8 mouse cellular contexts compared by ENCODE assay signal in genomic region chr5:36483203-36484101, GRCm38 (mm10). TPM values are rescaled to one million over a fixed set of nuclear protein-coding genes. Genes with fewer than 3 reads are reported as not detected.
A peak's percentile ranks its signal among the peaks of the same experiment; 100 is the strongest.
DNase-seq lines count a peak whose midpoint lies in the region; ATAC-seq and TF ChIP-seq lines count a peak whose summit lies in the region.

No protein-coding gene starts in this region.

- H3K36me3 ChIP-seq in forebrain, embryonic 12.5 days (replicated peaks): peaks cover 12% of the 10 kb centered on the region; the same call in 1 of the 2 replicates
- no peaks in the 10 kb centered on the region for H3K36me3 ChIP-seq in limb, embryonic 11.5 days (ENCODE audit: control insufficient read depth, insufficient read depth, low read length)
- H3K36me3 ChIP-seq in midbrain, embryonic 12.5 days: 0 out of 2 replicates have a peak, but pooled peaks cover 7% of the 10 kb centered on the region
- H3K36me3 ChIP-seq in stomach, embryonic 16.5 days (ENCODE audit: control insufficient read depth, insufficient read depth, low read length): no peaks in the 10 kb centered on the region

- H3K9ac ChIP-seq in forebrain, embryonic 12.5 days: peak overlapping the region; percentile 91
- H3K9ac ChIP-seq in limb, embryonic 11.5 days (ENCODE audit: low read length): peak overlapping the region; percentile 84
- peak overlapping the region; percentile 95 for H3K9ac ChIP-seq in midbrain, embryonic 12.5 days (replicated peaks)
- peak overlapping the region; percentile 90 for H3K9ac ChIP-seq in stomach, embryonic 16.5 days (ENCODE audit: low read length)

- peak overlapping the region; percentile 96 for H3K4me3 ChIP-seq in bone marrow macrophage, adult 2 months (ENCODE audit: insufficient read depth, low read length)
- peak overlapping the region; percentile 93 for H3K4me3 ChIP-seq in forebrain, embryonic 12.5 days (replicated peaks)
- peak overlapping the region; percentile 91 for H3K4me3 ChIP-seq in limb, embryonic 11.5 days (ENCODE audit: low read depth, low read length)
- H3K4me3 ChIP-seq in midbrain, embryonic 12.5 days: peak overlapping the region; percentile 91
- H3K4me3 ChIP-seq in stomach, embryonic 16.5 days (replicated peaks; ENCODE audit: low read length): peak overlapping the region; percentile 85

- peak; percentile 96 for DNase-seq in heart, adult 11 months
- no peak for DNase-seq in heart, adult 8-10 months (ENCODE audit: low spot score)
- peak; percentile 59 for DNase-seq in heart, postnatal 4 days
- peak; percentile 69 for DNase-seq in limb, embryonic 11.5 days (ENCODE audit: low spot score)

- H3K4me2 ChIP-seq in forebrain, embryonic 12.5 days: peak overlapping the region; percentile 68
- H3K4me2 ChIP-seq in limb, embryonic 11.5 days (ENCODE audit: low read depth, severe bottlenecking): peak overlapping the region; percentile 88
- H3K4me2 ChIP-seq in midbrain, embryonic 12.5 days (replicated peaks): peak overlapping the region; percentile 93
- H3K4me2 ChIP-seq in stomach, embryonic 16.5 days (ENCODE audit: low read depth, low read length): peak overlapping the region; percentile 65

- 1% methylated on average over 58 of the region's 58 CpGs for WGBS in forebrain, embryonic 12.5 days
- WGBS in limb, embryonic 11.5 days: 2% methylated on average over 58 of the region's 58 CpGs
- WGBS in midbrain, embryonic 12.5 days: 2% methylated on average over 55 of the region's 58 CpGs
- 1% methylated on average over 58 of the region's 58 CpGs for WGBS in stomach, embryonic 16.5 days

- peak overlapping the region; percentile 25; the same call in 1 of the 2 replicates for H3K27ac ChIP-seq in bone marrow macrophage, adult 2 months (ENCODE audit: insufficient read depth, low read depth, low read length)
- H3K27ac ChIP-seq in forebrain, embryonic 12.5 days: peak overlapping the region; percentile 85
- H3K27ac ChIP-seq in limb, embryonic 11.5 days (replicated peaks; ENCODE audit: low read depth, low read length): no peak overlapping the region
- peak overlapping the region; percentile 85 for H3K27ac ChIP-seq in midbrain, embryonic 12.5 days (replicated peaks)
- peak overlapping the region; percentile 52 for H3K27ac ChIP-seq in stomach, embryonic 16.5 days (ENCODE audit: low read length)

- peaks cover 13% of the 10 kb centered on the region; the same call in 1 of the 2 replicates for H3K27me3 ChIP-seq in forebrain, embryonic 12.5 days
- H3K27me3 ChIP-seq in limb, embryonic 11.5 days (ENCODE audit: control insufficient read depth, insufficient read depth, low read length): peaks cover 8% of the 10 kb centered on the region; the same call in 1 of the 2 replicates
- peaks cover 9% of the 10 kb centered on the region for H3K27me3 ChIP-seq in midbrain, embryonic 12.5 days
- H3K27me3 ChIP-seq in stomach, embryonic 16.5 days (ENCODE audit: control insufficient read depth, insufficient read depth, low read length): peaks cover 15% of the 10 kb centered on the region

- H3K4me1 ChIP-seq in bone marrow macrophage, adult 2 months (ENCODE audit: control insufficient read depth, insufficient read depth, low read length): peaks cover 38% of the 10 kb centered on the region
- H3K4me1 ChIP-seq in forebrain, embryonic 12.5 days: peaks cover 40% of the 10 kb centered on the region
- peaks cover 6% of the 10 kb centered on the region for H3K4me1 ChIP-seq in limb, embryonic 11.5 days (ENCODE audit: control insufficient read depth, insufficient read depth, low read length)
- H3K4me1 ChIP-seq in midbrain, embryonic 12.5 days: peaks cover 46% of the 10 kb centered on the region
- peaks cover 28% of the 10 kb centered on the region for H3K4me1 ChIP-seq in stomach, embryonic 16.5 days (ENCODE audit: control insufficient read depth, insufficient read depth, low read length)

- no peak for TF ChIP-seq CTCF in bone marrow macrophage, adult 2 months (IDR thresholded peaks at IDR 0.05; ENCODE audit: low read depth, low read length)

- no peak for TF ChIP-seq POLR2A in bone marrow macrophage, adult 2 months (IDR thresholded peaks at IDR 0.05; ENCODE audit: borderline replicate concordance, low read depth, low read length)

- H3K9me3 ChIP-seq in forebrain, embryonic 12.5 days: no peaks in the 10 kb centered on the region
- H3K9me3 ChIP-seq in limb, embryonic 11.5 days (ENCODE audit: control insufficient read depth, low read length): no peaks in the 10 kb centered on the region
- peaks cover 4% of the 10 kb centered on the region; the same call in 1 of the 2 replicates for H3K9me3 ChIP-seq in midbrain, embryonic 12.5 days
- H3K9me3 ChIP-seq in stomach, embryonic 16.5 days (replicated peaks; ENCODE audit: control insufficient read depth, low read length): no peaks in the 10 kb centered on the region

- peak; percentile 17 for ATAC-seq in forebrain, embryonic 12.5 days (ENCODE audit: low FRiP score)
- ATAC-seq in limb, embryonic 11.5 days (ENCODE audit: insufficient number of reproducible peaks, low FRiP score, low TSS enrichment, low read depth): peak; percentile 33; the same call in 1 of the 2 replicates
- peak; percentile 39 for ATAC-seq in midbrain, embryonic 12.5 days (ENCODE audit: low FRiP score, low read depth)
- no peak for ATAC-seq in stomach, embryonic 16.5 days (ENCODE audit: insufficient read depth, low FRiP score)

RNA-seq across cellular contexts. Expression of gene Tada2b, which starts 0.6 kb away (rescaled TPM):
- 10 to 100 TPM; 13.8 to 17.5 (median 15.3) TPM for total RNA-seq in heart, adult 8-10 months (2022)
- 9.5 and 9.9 TPM in 2 replicates for polyA plus RNA-seq in bone marrow macrophage, adult 2 months (2012; ENCODE audit: insufficient read depth, insufficient read length, missing spikeins)
- 3.0 and 3.2 TPM in 2 replicates for polyA plus RNA-seq in forebrain, embryonic 12.5 days (2016; fragmentation: Nextera tagmentation; extraction: Ambion mirVana)
- 10 to 100 TPM; 18.9 to 21.3 TPM for total RNA-seq in heart, postnatal 4 days (2021)
- polyA plus RNA-seq in limb, embryonic 11.5 days (2014; fragmentation: Nextera tagmentation; extraction: Ambion mirVana): 2.8 and 3.2 TPM in 2 replicates
- polyA plus RNA-seq in midbrain, embryonic 12.5 days (2016; fragmentation: Nextera tagmentation; extraction: Ambion mirVana): 2.5 and 2.7 TPM in 2 replicates
- polyA plus RNA-seq in stomach, embryonic 16.5 days (2015; fragmentation: Nextera tagmentation; extraction: Ambion mirVana): 1.7 and 2.0 TPM in 2 replicates

RNA-seq across cellular contexts. Expression of gene Ccdc96, which starts 0.9 kb away (rescaled TPM):
- total RNA-seq in heart, adult 8-10 months (2022): under 1 TPM; 0.25 to 0.49 (median 0.31) TPM
- not detected in 2 replicates for polyA plus RNA-seq in bone marrow macrophage, adult 2 months (2012; ENCODE audit: insufficient read depth, insufficient read length, missing spikeins)
- 4.8 and 4.9 TPM in 2 replicates for polyA plus RNA-seq in forebrain, embryonic 12.5 days (2016; fragmentation: Nextera tagmentation; extraction: Ambion mirVana)
- total RNA-seq in heart, postnatal 4 days (2021): under 1 TPM; 0.19 to 0.23 TPM
- 0.60 and 0.62 TPM in 2 replicates for polyA plus RNA-seq in limb, embryonic 11.5 days (2014; fragmentation: Nextera tagmentation; extraction: Ambion mirVana)
- polyA plus RNA-seq in midbrain, embryonic 12.5 days (2016; fragmentation: Nextera tagmentation; extraction: Ambion mirVana): 4.2 and 5.3 TPM in 2 replicates
- polyA plus RNA-seq in stomach, embryonic 16.5 days (2015; fragmentation: Nextera tagmentation; extraction: Ambion mirVana): 0.07 and 0.30 TPM in 2 replicates

RNA-seq across cellular contexts. Expression of gene Grpel1, which starts 18.7 kb away (rescaled TPM):
- 10 to 100 TPM; 61.7 to 66.2 (median 64.4) TPM for total RNA-seq in heart, adult 8-10 months (2022)
- 10.4 and 11.1 TPM in 2 replicates for polyA plus RNA-seq in bone marrow macrophage, adult 2 months (2012; ENCODE audit: insufficient read depth, insufficient read length, missing spikeins)
- 46.6 and 48.5 TPM in 2 replicates for polyA plus RNA-seq in forebrain, embryonic 12.5 days (2016; fragmentation: Nextera tagmentation; extraction: Ambion mirVana)
- total RNA-seq in heart, postnatal 4 days (2021): 10 to 100 TPM; 58.3 to 61.5 TPM
- 57.5 and 59.4 TPM in 2 replicates for polyA plus RNA-seq in limb, embryonic 11.5 days (2014; fragmentation: Nextera tagmentation; extraction: Ambion mirVana)
- polyA plus RNA-seq in midbrain, embryonic 12.5 days (2016; fragmentation: Nextera tagmentation; extraction: Ambion mirVana): 45.4 and 49.3 TPM in 2 replicates
- polyA plus RNA-seq in stomach, embryonic 16.5 days (2015; fragmentation: Nextera tagmentation; extraction: Ambion mirVana): 54.6 and 58.3 TPM in 2 replicates
